Mouse (Mus musculus) forebrain, embryonic 11.5 days (tissue): ENCODE measurements at regions not wholly inside any gene's neighbourhood (a gene's known extent, or its start where the extent isn't known, plus 50 kb on each side); places are given as distances from the start of the nearest gene placed in this dataset.

Experiments used
- ATAC-seq: fragments of 200-750 bp; cut with Nextera tagmentation; replicated peaks from 2 replicates; pipeline ENCODE4 v1.8.0; 2017; ENCODE audit warnings: moderate TSS enrichment; ENCODE audit not compliant: low FRiP score
- DNase-seq: peaks from one replicate; pipeline ENCODE4 v3.0.0-alpha.2; 2017; ENCODE audit warnings: low spot score
- H3K27ac ChIP-seq: fragments of 300-500 bp; sonication (generic); 2 replicates; pipeline ENCODE4 v1.5.1; 2014; ENCODE audit warnings: low read depth, low read length
- H3K27me3 ChIP-seq: fragments of 300-500 bp; sonication (generic); 2 replicates; pipeline ENCODE4 v1.6.1; 2014; ENCODE audit warnings: mild to moderate bottlenecking, low read length, mixed read lengths; ENCODE audit not compliant: control insufficient read depth, insufficient read depth
- H3K36me3 ChIP-seq: fragments of 300-500 bp; sonication (generic); 2 replicates; pipeline ENCODE4 v1.6.1; 2014; ENCODE audit warnings: mild to moderate bottlenecking, low read length, moderate library complexity, mixed read lengths; ENCODE audit not compliant: control insufficient read depth, insufficient read depth
- H3K4me1 ChIP-seq: fragments of 300-500 bp; sonication (generic); replicated peaks from 2 replicates; pipeline ENCODE4 v1.6.1; 2014; ENCODE audit warnings: low read length, mixed read lengths; ENCODE audit not compliant: control insufficient read depth, insufficient read depth
- H3K4me2 ChIP-seq: fragments of 300-500 bp; sonication (generic); 2 replicates; pipeline ENCODE4 v1.6.1; 2014; ENCODE audit warnings: low read depth, mild to moderate bottlenecking, low read length, moderate library complexity, mixed read lengths; ENCODE audit not compliant: severe bottlenecking
- H3K4me3 ChIP-seq: fragments of 300-500 bp; sonication (generic); 2 replicates; pipeline ENCODE4 v1.5.1; 2014; ENCODE audit warnings: low read depth, low read length
- H3K9ac ChIP-seq: fragments of 300-500 bp; sonication (generic); 2 replicates; pipeline ENCODE4 v1.6.1; 2014; ENCODE audit warnings: low read length
- H3K9me3 ChIP-seq: fragments of 300-500 bp; sonication (generic); 2 replicates; pipeline ENCODE4 v1.6.1; 2016; ENCODE audit warnings: low read length, mixed read lengths; ENCODE audit not compliant: control insufficient read depth
- WGBS: fragments of 180-500 bp; shearing (Covaris S2); extraction: QIAGEN DNeasy Blood & Tissue Kit; methylation state at CpG from one replicate; pipeline ENCODE4 v1.1.7; 2014; 5-methylcytosine and 5-hydroxymethylcytosine counted together

DNA sequence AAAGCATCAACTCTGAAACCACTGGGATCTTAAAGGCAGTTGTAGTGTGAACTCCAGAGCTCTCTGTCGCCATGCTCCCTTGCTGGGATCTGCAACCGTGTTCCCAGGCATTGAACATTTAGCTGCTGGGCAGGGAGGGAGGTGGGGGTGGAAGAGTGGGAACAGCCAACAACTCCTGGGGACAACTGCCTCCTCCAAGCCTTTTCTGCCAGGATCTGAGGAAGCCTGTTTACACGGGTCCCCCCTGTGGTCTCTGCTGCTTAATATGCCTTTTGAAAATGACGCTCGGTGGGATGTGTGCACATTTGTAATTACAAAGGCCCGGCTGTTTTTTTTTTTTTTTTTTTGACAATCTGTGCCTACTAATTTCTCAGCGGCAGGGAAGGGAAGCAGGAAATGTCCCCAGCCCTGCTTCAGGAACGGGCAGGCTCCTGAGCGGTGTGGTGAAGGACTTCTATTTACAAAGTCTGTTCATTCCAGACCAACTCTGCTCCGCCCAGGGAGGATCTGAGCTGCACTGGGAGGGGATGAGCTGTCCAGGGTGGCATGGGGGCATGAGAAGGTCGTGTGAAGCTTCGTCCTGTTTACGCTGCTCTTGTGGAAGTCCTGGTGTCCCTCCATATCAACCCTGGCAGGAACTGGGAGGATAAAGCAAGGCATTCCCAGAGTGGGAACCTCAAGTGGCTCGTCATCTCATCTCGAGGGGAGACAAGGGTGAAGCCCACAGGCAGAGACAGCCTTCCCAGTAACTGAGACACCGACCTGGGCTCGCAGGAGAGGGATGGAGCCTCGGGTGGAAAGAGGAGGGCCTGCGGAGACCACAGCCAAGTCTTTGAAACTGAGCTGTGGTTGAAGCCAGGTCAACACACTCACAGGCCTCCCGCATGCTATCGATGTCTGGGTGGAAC, 465.0 kb upstream of the Zmiz1 start:
- Histone ChIP-seq H3K4me1 (peaks cover 25% of the 10 kb centered on the region), H3K4me2 (peak overlapping the region; percentile 0; the same call in 1 of the 2 replicates), H3K27ac (peak overlapping the region; percentile 59), H3K9ac (0 out of 2 replicates have a peak overlapping the region, but pooled peaks have one; percentile 12), H3K4me3 (no peak overlapping the region), H3K27me3 (no peaks in the 10 kb centered on the region), H3K36me3 (no peaks in the 10 kb centered on the region), H3K9me3 (peaks cover 3% of the 10 kb centered on the region; the same call in 1 of the 2 replicates)
- peak; percentile 63 for DNase-seq
- peak; percentile 44; the same call in 1 of the 2 replicates for ATAC-seq
- 35% methylated on average over 21 of the region's 21 CpGs for WGBS

DNA sequence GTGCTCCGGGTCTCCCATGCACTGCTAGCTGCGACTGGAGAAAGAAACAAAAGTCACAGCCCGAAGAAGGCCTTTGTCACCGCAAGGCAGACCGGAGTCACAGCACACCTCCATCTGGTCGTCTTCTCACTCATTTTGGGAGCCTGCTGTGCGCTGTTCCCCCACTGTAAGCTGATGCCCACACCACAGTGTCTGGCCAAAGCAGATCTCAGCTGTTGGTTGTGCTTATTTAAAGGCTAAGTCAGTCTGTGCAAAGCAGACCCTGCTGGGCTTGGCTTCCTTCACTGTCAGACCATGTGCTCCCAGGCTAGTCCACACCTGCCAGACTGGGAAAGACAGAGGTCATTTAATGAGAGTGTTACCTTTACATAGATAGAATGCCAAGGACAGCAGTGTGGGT, 463.8 kb upstream of the Zmiz1 start:
- peaks cover 25% of the 10 kb centered on the region for H3K4me1 ChIP-seq
- WGBS = 64% methylated on average over 7 of the region's 7 CpGs
- H3K9me3 ChIP-seq = peaks cover 3% of the 10 kb centered on the region; the same call in 1 of the 2 replicates
- no peak for DNase-seq
- H3K27ac ChIP-seq = no peak overlapping the region
- no peak overlapping the region for H3K4me3 ChIP-seq
- H3K27me3 ChIP-seq = no peaks in the 10 kb centered on the region
- no peak overlapping the region for H3K9ac ChIP-seq
- H3K4me2 ChIP-seq = no peak overlapping the region
- no peaks in the 10 kb centered on the region for H3K36me3 ChIP-seq
- ATAC-seq = no peak

DNA sequence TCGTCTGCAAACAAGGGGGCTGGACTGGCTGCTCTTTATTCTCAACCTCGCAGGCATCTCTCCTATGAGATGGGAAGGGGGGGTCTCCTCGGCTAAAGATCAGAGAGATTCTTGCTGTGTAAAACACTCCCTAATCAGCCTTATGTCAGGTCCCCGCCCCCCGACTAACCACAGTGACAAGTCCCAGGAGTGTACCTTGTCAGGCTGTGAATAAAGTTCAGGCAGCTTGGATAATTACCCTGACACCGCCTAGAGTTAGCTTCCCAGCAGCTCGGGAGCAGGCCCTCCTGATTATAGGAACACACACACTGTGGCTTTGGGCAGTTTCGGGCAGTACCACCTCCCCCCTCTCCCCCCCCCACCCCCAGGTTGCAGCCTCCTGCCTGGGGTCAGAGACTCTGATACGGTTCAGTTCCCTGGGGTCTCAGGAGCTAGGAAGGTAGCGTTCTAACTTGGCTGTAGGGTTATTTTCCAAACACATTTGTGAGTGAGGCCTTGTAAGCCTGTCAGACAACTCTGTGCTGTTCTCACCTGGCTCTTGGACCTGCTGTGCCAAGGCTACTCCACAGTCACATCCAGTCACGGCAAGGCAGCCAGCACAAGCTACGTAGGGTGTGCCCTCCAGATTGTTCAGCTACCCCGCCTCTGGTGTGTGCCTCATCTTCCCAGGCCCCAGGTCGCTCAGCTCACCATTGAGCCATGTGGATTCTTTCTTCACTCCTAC, 461.0 kb upstream of the Zmiz1 start:
- Histone ChIP-seq H3K9me3 (no peaks in the 10 kb centered on the region), H3K4me3 (no peak overlapping the region), H3K4me2 (no peak overlapping the region), H3K27me3 (no peaks in the 10 kb centered on the region), H3K4me1 (peaks cover 25% of the 10 kb centered on the region), H3K9ac (no peak overlapping the region), H3K36me3 (no peaks in the 10 kb centered on the region), H3K27ac (no peak overlapping the region)
- WGBS = 26% methylated on average over 14 of the region's 14 CpGs
- ATAC-seq (peak; percentile 70), DNase-seq (peak; percentile 68)

DNA sequence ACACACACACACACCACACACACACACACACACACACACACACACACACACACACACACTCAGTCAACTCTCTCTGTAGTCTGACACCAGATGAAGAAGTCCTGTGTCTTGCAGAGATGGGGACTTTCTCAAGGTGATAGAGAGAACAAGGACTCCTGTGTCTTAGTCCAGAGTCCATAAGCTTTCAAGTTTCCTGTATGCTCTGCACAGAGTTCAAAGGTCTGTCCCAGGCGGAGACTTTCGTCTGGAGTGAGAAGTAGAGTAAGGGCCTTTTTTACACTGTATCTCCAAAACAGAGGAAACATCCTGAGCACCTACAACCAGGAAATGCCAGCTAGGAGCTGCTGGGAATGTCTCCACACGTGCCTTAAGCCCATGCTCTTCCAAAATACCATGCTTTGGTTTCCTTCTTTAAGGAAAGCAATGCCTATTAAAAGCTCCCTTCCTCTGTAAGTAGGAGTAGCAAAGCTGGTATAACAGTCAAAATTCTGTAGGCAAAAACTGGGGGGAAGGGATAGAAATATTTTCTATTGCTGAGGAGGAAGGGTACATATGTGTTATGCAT, 459.9 kb upstream of the Zmiz1 start:
- Histone ChIP-seq H3K4me2 (no peak overlapping the region), H3K9ac (no peak overlapping the region), H3K4me3 (no peak overlapping the region), H3K4me1 (peaks cover 18% of the 10 kb centered on the region), H3K27me3 (no peaks in the 10 kb centered on the region), H3K36me3 (no peaks in the 10 kb centered on the region), H3K9me3 (no peaks in the 10 kb centered on the region), H3K27ac (no peak overlapping the region)
- WGBS = 68% methylated on average over 3 of the region's 3 CpGs
- DNase-seq = no peak
- ATAC-seq = no peak

DNA sequence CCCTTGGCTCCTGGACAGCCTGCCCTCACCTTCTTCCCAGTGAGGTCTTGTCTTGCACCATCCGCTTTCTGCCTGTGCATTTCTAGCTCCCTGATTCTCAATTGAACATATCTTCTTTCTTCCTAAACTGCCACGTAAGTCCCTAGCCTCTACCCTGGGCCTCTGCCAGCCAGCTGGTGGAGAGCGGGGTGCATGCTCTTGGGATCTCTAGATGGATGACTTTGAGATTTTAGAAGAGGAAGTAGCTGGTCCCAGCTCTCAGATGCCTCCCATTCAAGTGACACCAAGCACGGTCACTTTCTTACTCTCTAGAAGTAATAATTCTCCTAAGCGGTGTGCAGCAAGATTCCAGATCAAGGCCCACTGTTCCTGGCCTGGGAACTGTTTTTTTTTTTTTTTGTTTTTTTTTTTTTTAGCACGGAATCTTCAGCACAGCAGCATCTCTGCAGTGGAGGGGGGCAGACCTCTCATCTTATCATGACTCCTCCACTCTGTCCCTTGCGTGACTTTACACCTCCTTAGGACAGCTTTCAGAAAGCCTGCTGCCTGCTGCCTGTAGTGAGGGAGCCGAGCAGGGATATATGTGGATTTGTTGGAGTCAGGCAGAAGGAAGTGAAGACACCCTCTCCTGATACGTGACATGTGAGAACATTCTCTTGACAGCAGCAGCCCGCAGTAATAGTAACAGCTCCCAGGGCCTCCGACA, 453.6 kb upstream of the Zmiz1 start:
- no peak for ATAC-seq
- no peaks in the 10 kb centered on the region for H3K4me1 ChIP-seq
- no peak overlapping the region for H3K27ac ChIP-seq
- H3K9ac ChIP-seq = no peak overlapping the region
- H3K36me3 ChIP-seq = no peaks in the 10 kb centered on the region
- no peaks in the 10 kb centered on the region for H3K9me3 ChIP-seq
- H3K4me2 ChIP-seq = no peak overlapping the region
- DNase-seq = no peak
- 85% methylated on average over 11 of the region's 11 CpGs for WGBS
- no peaks in the 10 kb centered on the region for H3K27me3 ChIP-seq
- H3K4me3 ChIP-seq = no peak overlapping the region

DNA sequence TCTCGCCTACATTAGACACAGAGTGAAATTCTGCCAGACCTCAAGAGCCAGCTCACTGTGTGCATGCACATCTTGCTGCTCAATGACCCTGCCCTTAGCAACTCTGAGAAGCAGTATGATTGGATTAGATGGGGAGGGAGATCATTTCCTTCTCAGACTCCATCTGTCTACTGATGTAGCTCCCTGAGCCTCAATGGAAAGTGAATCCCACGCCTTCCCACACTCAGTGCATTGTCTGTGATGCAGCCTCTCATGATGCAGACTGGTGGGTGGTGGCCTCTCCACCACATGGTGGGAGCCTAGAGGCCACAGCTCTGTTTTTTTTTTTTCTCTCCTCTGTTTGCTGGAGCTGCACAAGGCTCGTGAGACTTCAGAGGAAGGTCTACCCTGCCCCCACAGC, 447.1 kb upstream of the Zmiz1 start:
- no peaks in the 10 kb centered on the region for H3K36me3 ChIP-seq
- no peak for DNase-seq
- H3K9me3 ChIP-seq = no peaks in the 10 kb centered on the region
- no peak for ATAC-seq
- no peak overlapping the region for H3K4me3 ChIP-seq
- H3K4me2 ChIP-seq = no peak overlapping the region
- H3K9ac ChIP-seq = no peak overlapping the region
- H3K27me3 ChIP-seq = no peaks in the 10 kb centered on the region
- H3K27ac ChIP-seq = no peak overlapping the region
- peaks cover 8% of the 10 kb centered on the region for H3K4me1 ChIP-seq
- 66% methylated on average over 3 of the region's 3 CpGs for WGBS

DNA sequence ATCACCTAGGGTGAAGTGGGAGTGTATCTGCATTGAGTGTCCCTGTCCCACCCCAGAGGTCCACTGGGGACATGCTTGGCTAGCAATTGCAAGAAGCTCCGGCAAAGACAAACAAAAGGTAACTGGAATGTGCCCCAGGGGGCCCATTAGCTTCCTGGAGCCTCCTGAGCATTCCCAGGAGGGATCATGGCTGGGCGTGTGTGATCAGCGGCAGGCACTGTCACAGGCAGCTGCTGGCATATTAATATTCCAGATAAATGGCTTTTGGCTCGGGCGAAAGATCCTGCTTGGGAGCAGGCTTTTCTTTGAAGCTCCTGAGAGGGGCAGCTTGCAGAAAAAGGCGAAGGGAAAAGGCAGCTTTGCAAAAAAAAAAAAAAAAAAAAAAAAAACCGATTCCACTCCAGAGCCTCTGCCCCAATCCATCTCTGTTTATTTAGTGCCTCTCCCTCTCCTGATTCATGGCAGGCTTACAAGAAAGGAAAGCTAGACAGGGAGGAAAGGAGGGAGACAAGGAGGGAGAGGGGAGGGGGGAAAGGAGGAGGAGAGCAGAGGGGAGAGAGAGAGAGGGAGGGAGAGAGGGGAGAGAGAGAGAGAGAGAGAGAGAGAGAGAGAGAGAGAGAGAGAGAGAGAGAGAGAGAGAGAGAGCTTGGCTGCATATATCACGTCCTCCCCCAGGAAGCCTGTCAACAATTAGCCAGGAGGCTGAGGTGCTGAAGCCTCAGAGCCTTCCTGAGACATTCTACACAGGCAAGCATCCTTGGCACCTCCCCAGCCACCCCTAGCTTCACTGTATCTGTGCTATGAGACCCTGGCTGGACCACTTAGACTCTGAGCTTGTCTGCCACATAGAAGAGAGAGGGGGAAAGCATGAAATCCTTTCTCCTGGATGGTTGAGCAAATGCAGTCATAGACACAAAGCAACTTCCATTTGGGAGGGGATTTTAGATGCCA, 443.4 kb upstream of the Zmiz1 start:
- H3K4me3 ChIP-seq = no peak overlapping the region
- 2% methylated on average over 8 of the region's 8 CpGs for WGBS
- peak overlapping the region; percentile 35 for H3K9ac ChIP-seq
- peak; percentile 73 for DNase-seq
- peak overlapping the region; percentile 76 for H3K27ac ChIP-seq
- no peaks in the 10 kb centered on the region for H3K9me3 ChIP-seq
- peaks cover 8% of the 10 kb centered on the region for H3K4me1 ChIP-seq
- ATAC-seq = 0 out of 2 replicates have a peak, but pooled peaks have one; percentile 21
- H3K4me2 ChIP-seq = peak overlapping the region; percentile 28
- no peaks in the 10 kb centered on the region for H3K36me3 ChIP-seq
- no peaks in the 10 kb centered on the region for H3K27me3 ChIP-seq
